Comparison of ENCODE assay signal across 9 mouse cellular contexts in genomic region chr11:58801558-58802228, GRCm38 (mm10). TPM values are rescaled to one million over a fixed set of nuclear protein-coding genes. Genes with fewer than 3 reads are reported as not detected.
DNase-seq lines count a peak whose midpoint lies in the region; ATAC-seq and TF ChIP-seq lines count a peak whose summit lies in the region.
"Had no signal": no experiment of that assay in that cellular context is flagged by ENCODE, and none has a peak within 500 bp of the region (broad histone marks: within the 10 kb centered on the region; RNA-seq: fewer than 3 reads in every experiment).

Gene Fam183b (minus strand): TSS chr11:58801960.

- intact Hi-C loops in gastrocnemius, postnatal 36 days (cut with DNase I): no loop called here

- no peak for TF ChIP-seq CTCF in liver, postnatal 0 days (IDR thresholded peaks at IDR 0.05; ENCODE audit: low read depth)
- TF ChIP-seq CTCF in brain, embryonic 14.5 days (IDR thresholded peaks at IDR 0.05; ENCODE audit: borderline replicate concordance, extremely low read depth, insufficient read depth, insufficient read length): no peak

- peak within 1 kb of the TSS; percentile 13; the same call in 1 of the 2 replicates for H3K4me2 ChIP-seq in liver, postnatal 0 days (ENCODE audit: low read depth, low read length)
- H3K4me2 ChIP-seq in liver, embryonic 11.5 days: no peak within 1 kb of the TSS
- no peak within 1 kb of the TSS for H3K4me2 ChIP-seq in forebrain, embryonic 11.5 days (ENCODE audit: low read depth, low read length, severe bottlenecking)
- H3K4me2 ChIP-seq in neural tube, embryonic 12.5 days (replicated peaks): peak within 1 kb of the TSS; percentile 38

- ATAC-seq in liver, postnatal 0 days: no peak
- no peak for ATAC-seq in liver, embryonic 11.5 days (replicated peaks; ENCODE audit: low FRiP score)
- peak; percentile 49; the same call in 1 of the 2 replicates for ATAC-seq in forebrain, embryonic 11.5 days (replicated peaks; ENCODE audit: low FRiP score)
- peak; percentile 66 for ATAC-seq in neural tube, embryonic 12.5 days (ENCODE audit: low FRiP score, low read depth)

- H3K27ac ChIP-seq in liver, postnatal 0 days (ENCODE audit: low read depth): no peak within 1 kb of the TSS
- no peak within 1 kb of the TSS for H3K27ac ChIP-seq in liver, embryonic 11.5 days (ENCODE audit: low read depth, low read length)
- no peak within 1 kb of the TSS for H3K27ac ChIP-seq in forebrain, embryonic 11.5 days (ENCODE audit: low read depth, low read length)
- no peak within 1 kb of the TSS for H3K27ac ChIP-seq in neural tube, embryonic 12.5 days
- H3K27ac ChIP-seq: macrophage had no signal

- H3K27me3 ChIP-seq in liver, postnatal 0 days (ENCODE audit: insufficient read depth, low read length): no peaks in the 10 kb centered on the region
- no peaks in the 10 kb centered on the region for H3K27me3 ChIP-seq in liver, embryonic 11.5 days (replicated peaks; ENCODE audit: control insufficient read depth, insufficient read depth, low read length)
- H3K27me3 ChIP-seq in forebrain, embryonic 11.5 days (ENCODE audit: control insufficient read depth, insufficient read depth, low read length): no peaks in the 10 kb centered on the region
- H3K27me3 ChIP-seq in neural tube, embryonic 12.5 days (replicated peaks): 0 out of 2 replicates have a peak, but pooled peaks cover 3% of the 10 kb centered on the region

- no peak for TF ChIP-seq POLR2A in brain, embryonic 14.5 days (IDR thresholded peaks at IDR 0.05; ENCODE audit: borderline replicate concordance, extremely low read depth, insufficient read depth, insufficient read length, poor library complexity, severe bottlenecking)

- H3K9ac ChIP-seq in liver, postnatal 0 days (replicated peaks): no peak within 1 kb of the TSS
- H3K9ac ChIP-seq in liver, embryonic 11.5 days (ENCODE audit: low read depth, low read length): no peak within 1 kb of the TSS
- no peak within 1 kb of the TSS for H3K9ac ChIP-seq in forebrain, embryonic 11.5 days (ENCODE audit: low read length)
- H3K9ac ChIP-seq in neural tube, embryonic 12.5 days: 0 out of 2 replicates have a peak within 1 kb of the TSS, but pooled peaks have one; percentile 13

- 41% methylated on average over 14 of the region's 14 CpGs for WGBS in liver, postnatal 0 days (ENCODE audit: insufficient replicate concordance)
- WGBS in liver, embryonic 11.5 days: 44% methylated on average over 14 of the region's 14 CpGs
- WGBS in forebrain, embryonic 11.5 days: 39% methylated on average over 14 of the region's 14 CpGs
- 37% methylated on average over 14 of the region's 14 CpGs for WGBS in neural tube, embryonic 12.5 days

- H3K36me3 ChIP-seq in liver, postnatal 0 days (replicated peaks; ENCODE audit: insufficient read depth, low read length): no peaks in the 10 kb centered on the region
- no peaks in the 10 kb centered on the region for H3K36me3 ChIP-seq in liver, embryonic 11.5 days (ENCODE audit: control insufficient read depth, insufficient read depth, low read length)
- H3K36me3 ChIP-seq in forebrain, embryonic 11.5 days (ENCODE audit: control insufficient read depth, insufficient read depth, low read length): no peaks in the 10 kb centered on the region
- H3K36me3 ChIP-seq in neural tube, embryonic 12.5 days: no peaks in the 10 kb centered on the region

- no peak for TF ChIP-seq EP300 in liver, postnatal 0 days (IDR thresholded peaks at IDR 0.05; ENCODE audit: low read depth)

- no peak within 1 kb of the TSS for H3K4me3 ChIP-seq in liver, postnatal 0 days (ENCODE audit: low read depth, low read length)
- H3K4me3 ChIP-seq in liver, embryonic 11.5 days (ENCODE audit: low read depth, low read length): no peak within 1 kb of the TSS
- H3K4me3 ChIP-seq in forebrain, embryonic 11.5 days (ENCODE audit: low read depth, low read length): no peak within 1 kb of the TSS
- no peak within 1 kb of the TSS for H3K4me3 ChIP-seq in neural tube, embryonic 12.5 days

- no peaks in the 10 kb centered on the region for H3K9me3 ChIP-seq in liver, postnatal 0 days (ENCODE audit: low read length)
- no peaks in the 10 kb centered on the region for H3K9me3 ChIP-seq in liver, embryonic 11.5 days (ENCODE audit: control insufficient read depth, low read length)
- no peaks in the 10 kb centered on the region for H3K9me3 ChIP-seq in forebrain, embryonic 11.5 days (ENCODE audit: control insufficient read depth, low read length)
- no peaks in the 10 kb centered on the region for H3K9me3 ChIP-seq in neural tube, embryonic 12.5 days

- peaks cover 3% of the 10 kb centered on the region; the same call in 1 of the 2 replicates for H3K4me1 ChIP-seq in liver, postnatal 0 days (ENCODE audit: insufficient read depth)
- no peaks in the 10 kb centered on the region; the same call in 1 of the 2 replicates for H3K4me1 ChIP-seq in liver, embryonic 11.5 days (replicated peaks; ENCODE audit: control insufficient read depth, insufficient read depth, low read length)
- no peaks in the 10 kb centered on the region for H3K4me1 ChIP-seq in forebrain, embryonic 11.5 days (replicated peaks; ENCODE audit: control insufficient read depth, insufficient read depth, low read length)
- H3K4me1 ChIP-seq in neural tube, embryonic 12.5 days: peaks cover 8% of the 10 kb centered on the region

- DNase-seq in liver, postnatal 0 days: no peak
- no peak for DNase-seq in liver, embryonic 11.5 days (ENCODE audit: low spot score)
- peak; percentile 77 for DNase-seq in brain, embryonic 14.5 days (ENCODE audit: low read depth)
- DNase-seq in forebrain, embryonic 11.5 days (ENCODE audit: low spot score): peak; percentile 58
- peak; percentile 20 for DNase-seq in induced T-regulatory cell, adult 2 months (ENCODE audit: low read depth)
- DNase-seq in gastrocnemius, postnatal 4 days (ENCODE audit: low spot score in 2 of 2): no peak
- DNase-seq in gastrocnemius, postnatal 36 days: no peak

RNA-seq across cellular contexts. Expression of gene Fam183b, which starts in this region (rescaled TPM):
- polyA plus RNA-seq in liver, postnatal 0 days (2015; fragmentation: Nextera tagmentation; extraction: Ambion mirVana): 0.25 TPM in 1 of 2 replicates, not detected in the other
- 0.70 and 0.86 TPM in 2 replicates for polyA plus RNA-seq in liver, embryonic 11.5 days (2014; fragmentation: Nextera tagmentation; extraction: Ambion mirVana)
- polyA plus RNA-seq in brain, embryonic 14.5 days (2012; rRNA removed): 1.1 and 2.4 TPM in 2 replicates
- 1.8 and 2.0 TPM in 2 replicates for polyA plus RNA-seq in forebrain, embryonic 11.5 days (2014; fragmentation: Nextera tagmentation; extraction: Ambion mirVana)
- 5.2 and 7.4 TPM in 2 replicates for polyA plus RNA-seq in neural tube, embryonic 12.5 days (2016; fragmentation: Nextera tagmentation; extraction: Ambion mirVana)
- total RNA-seq in gastrocnemius, postnatal 4 days (2021): under 1 TPM in 1 of 2 experiments, not detected in 1; 0.52 TPM
- total RNA-seq in gastrocnemius, postnatal 36 days (2021): not detected
- polyA plus RNA-seq: macrophage had no signal

Comparison
In these comparisons a context has a peak if more than half of its experiments do, and no peak if none do; other contexts are left out.
1. H3K4me2 ChIP-seq: peak in liver, postnatal 0 days (single experiment) and neural tube, embryonic 12.5 days (single experiment); none in liver, embryonic 11.5 days (single experiment) and forebrain, embryonic 11.5 days (single experiment).
2. ATAC-seq: peak in forebrain, embryonic 11.5 days (single experiment) and neural tube, embryonic 12.5 days (single experiment); none in liver, postnatal 0 days (single experiment) and liver, embryonic 11.5 days (single experiment).
3. DNase-seq: peak in brain, embryonic 14.5 days (single experiment), forebrain, embryonic 11.5 days (single experiment) and induced T-regulatory cell, adult 2 months (single experiment); none in liver, postnatal 0 days (single experiment), liver, embryonic 11.5 days (single experiment), gastrocnemius, postnatal 4 days (0 of 2) and gastrocnemius, postnatal 36 days (0 of 2).